Mouse (Mus musculus) midbrain, embryonic 11.5 days (tissue): ENCODE measurements around the gene Magi3. TPM values are rescaled to one million over a fixed set of nuclear protein-coding genes. Genes with fewer than 3 reads are reported as not detected.

Experiments
- ATAC-seq: fragments of 200-750 bp; cut with Nextera tagmentation; 2 replicates; pipeline ENCODE4 v1.8.0; 2017; ENCODE audit warnings: moderate TSS enrichment, moderate library complexity; ENCODE audit not compliant: low FRiP score
- DNase-seq: peaks from one replicate; pipeline ENCODE4 v3.0.0; 2015; ENCODE audit warnings: low spot score; ENCODE audit errors: missing footprints
- H3K27ac ChIP-seq: fragments of 300-500 bp; sonication (generic); 2 replicates; pipeline ENCODE4 v1.5.1; 2014; ENCODE audit warnings: low read depth, low read length
- H3K27me3 ChIP-seq: fragments of 300-500 bp; sonication (generic); 2 replicates; pipeline ENCODE4 v1.6.1; 2014; ENCODE audit warnings: mild to moderate bottlenecking, low read length, moderate library complexity, mixed read lengths; ENCODE audit not compliant: control insufficient read depth, insufficient read depth
- H3K36me3 ChIP-seq: fragments of 300-500 bp; sonication (generic); 2 replicates; pipeline ENCODE4 v1.6.1; 2014; ENCODE audit warnings: mild to moderate bottlenecking, low read length, moderate library complexity, mixed read lengths; ENCODE audit not compliant: control insufficient read depth, insufficient read depth
- H3K4me1 ChIP-seq: fragments of 300-500 bp; sonication (generic); 2 replicates; pipeline ENCODE4 v1.6.1; 2014; ENCODE audit warnings: low read length; ENCODE audit not compliant: control insufficient read depth, insufficient read depth
- H3K4me2 ChIP-seq: fragments of 300-500 bp; sonication (generic); 2 replicates; pipeline ENCODE4 v1.6.1; 2014; ENCODE audit warnings: mild to moderate bottlenecking, moderate library complexity
- H3K4me3 ChIP-seq: fragments of 300-500 bp; sonication (generic); 2 replicates; pipeline ENCODE4 v1.5.1; 2014; ENCODE audit warnings: low read depth, low read length
- H3K9ac ChIP-seq: fragments of 300-500 bp; sonication (generic); 2 replicates; pipeline ENCODE4 v1.6.1; 2014; ENCODE audit warnings: low read length
- H3K9me3 ChIP-seq: fragments of 300-500 bp; sonication (generic); 2 replicates; pipeline ENCODE4 v1.6.1; 2016; ENCODE audit warnings: low read length; ENCODE audit not compliant: control insufficient read depth
- WGBS: fragments of 180-500 bp; shearing (Covaris S2); extraction: QIAGEN DNeasy Blood & Tissue Kit; methylation state at CpG from one replicate; pipeline ENCODE4 v1.1.7; 2014; 5-methylcytosine and 5-hydroxymethylcytosine counted together
- polyA plus RNA-seq: library from polyadenylated mRNA; unstranded; fragments of >200 nt; fragmentation: Nextera tagmentation; extraction: Ambion mirVana; gene quantifications from 2 replicates; pipeline ENCODE4 v1.2.1, GENCODE M21; 2014

Magi3 gene
- polyA plus RNA-seq, 1 experiment from 2014 or later, result 4.2 TPM

DNA sequence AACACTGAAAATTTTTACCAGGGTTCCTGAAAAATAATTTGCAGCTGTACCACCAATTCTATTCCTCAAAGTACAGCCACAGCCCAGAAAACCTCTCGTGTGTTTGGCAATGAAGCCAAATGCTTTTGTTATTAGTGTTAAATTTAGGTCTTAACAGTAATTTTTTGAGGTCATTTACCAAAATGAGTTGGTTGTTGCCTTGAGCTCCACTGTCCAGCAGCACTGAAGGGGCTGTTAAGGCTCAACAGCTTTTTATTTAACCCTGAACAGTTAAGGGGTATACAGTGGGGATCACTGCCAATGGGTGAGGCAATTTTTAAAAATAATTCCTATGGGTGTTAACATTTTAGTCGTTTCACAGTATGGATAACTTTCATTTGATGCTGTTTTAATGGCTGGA, 252.9 kb downstream of the Magi3 start:
- H3K27ac ChIP-seq, result peak overlapping the region; percentile 97
- H3K9me3 ChIP-seq, result no peaks in the 10 kb centered on the region
- H3K9ac ChIP-seq, result peak overlapping the region; percentile 93
- peak overlapping the region; percentile 84 for H3K4me3 ChIP-seq
- H3K36me3 ChIP-seq, result no peaks in the 10 kb centered on the region
- DNase-seq, result peak; percentile 91
- ATAC-seq, result no peak
- peak overlapping the region; percentile 57 for H3K4me2 ChIP-seq
- no peaks in the 10 kb centered on the region for H3K27me3 ChIP-seq
- WGBS, result 26% methylated on average over 2 of the region's 2 CpGs
- H3K4me1 ChIP-seq, result peaks cover 9% of the 10 kb centered on the region
